Mouse (Mus musculus) midbrain, embryonic 11.5 days (tissue): ENCODE results near the gene Arhgap24. TPM values are rescaled to one million over a fixed set of nuclear protein-coding genes. Genes with fewer than 3 reads are reported as not detected.

Experiments used
- ATAC-seq: fragments of 200-750 bp; cut with Nextera tagmentation; 2 replicates; pipeline ENCODE4 v1.8.0; 2017; ENCODE audit warnings: moderate TSS enrichment, moderate library complexity; ENCODE audit not compliant: low FRiP score
- DNase-seq: peaks from one replicate; pipeline ENCODE4 v3.0.0; 2015; ENCODE audit warnings: low spot score; ENCODE audit errors: missing footprints
- H3K27ac ChIP-seq: fragments of 300-500 bp; sonication (generic); 2 replicates; pipeline ENCODE4 v1.5.1; 2014; ENCODE audit warnings: low read depth, low read length
- H3K27me3 ChIP-seq: fragments of 300-500 bp; sonication (generic); 2 replicates; pipeline ENCODE4 v1.6.1; 2014; ENCODE audit warnings: mild to moderate bottlenecking, low read length, moderate library complexity, mixed read lengths; ENCODE audit not compliant: control insufficient read depth, insufficient read depth
- H3K36me3 ChIP-seq: fragments of 300-500 bp; sonication (generic); 2 replicates; pipeline ENCODE4 v1.6.1; 2014; ENCODE audit warnings: mild to moderate bottlenecking, low read length, moderate library complexity, mixed read lengths; ENCODE audit not compliant: control insufficient read depth, insufficient read depth
- H3K4me1 ChIP-seq: fragments of 300-500 bp; sonication (generic); 2 replicates; pipeline ENCODE4 v1.6.1; 2014; ENCODE audit warnings: low read length; ENCODE audit not compliant: control insufficient read depth, insufficient read depth
- H3K4me2 ChIP-seq: fragments of 300-500 bp; sonication (generic); 2 replicates; pipeline ENCODE4 v1.6.1; 2014; ENCODE audit warnings: mild to moderate bottlenecking, moderate library complexity
- H3K4me3 ChIP-seq: fragments of 300-500 bp; sonication (generic); 2 replicates; pipeline ENCODE4 v1.5.1; 2014; ENCODE audit warnings: low read depth, low read length
- H3K9ac ChIP-seq: fragments of 300-500 bp; sonication (generic); 2 replicates; pipeline ENCODE4 v1.6.1; 2014; ENCODE audit warnings: low read length
- H3K9me3 ChIP-seq: fragments of 300-500 bp; sonication (generic); 2 replicates; pipeline ENCODE4 v1.6.1; 2016; ENCODE audit warnings: low read length; ENCODE audit not compliant: control insufficient read depth
- WGBS: fragments of 180-500 bp; shearing (Covaris S2); extraction: QIAGEN DNeasy Blood & Tissue Kit; methylation state at CpG from one replicate; pipeline ENCODE4 v1.1.7; 2014; 5-methylcytosine and 5-hydroxymethylcytosine counted together
- polyA plus RNA-seq: library from polyadenylated mRNA; unstranded; fragments of >200 nt; fragmentation: Nextera tagmentation; extraction: Ambion mirVana; gene quantifications from 2 replicates; pipeline ENCODE4 v1.2.1, GENCODE M21; 2014

The Arhgap24 gene
- polyA plus RNA-seq, 1 experiment from 2014 or later = 3.4 TPM

DNA sequence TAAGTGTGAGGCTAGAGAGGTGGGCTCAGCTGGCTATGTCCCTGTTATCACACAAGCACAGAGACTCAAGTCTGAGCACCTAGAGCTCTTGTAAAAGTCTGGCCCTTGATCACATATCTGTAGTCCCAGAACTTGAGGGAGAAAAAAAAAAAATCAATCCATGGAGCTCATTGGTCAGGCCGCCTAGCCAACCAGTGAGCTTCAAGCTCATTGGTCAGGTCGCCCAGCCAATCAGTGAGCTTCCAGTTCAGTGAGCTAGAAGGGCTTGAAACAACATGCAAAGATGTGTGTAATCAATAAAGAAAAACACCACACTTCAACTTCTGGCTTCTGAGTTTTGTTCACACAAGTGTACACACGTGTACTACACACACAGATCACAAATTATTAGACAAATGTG, 242.4 kb downstream of the Arhgap24 start:
- H3K9me3 ChIP-seq = no peaks in the 10 kb centered on the region
- DNase-seq (no peak), ATAC-seq (no peak)
- H3K9ac ChIP-seq = no peak overlapping the region
- WGBS = 91% methylated on average over 3 of the region's 3 CpGs
- no peaks in the 10 kb centered on the region for H3K36me3 ChIP-seq
- no peaks in the 10 kb centered on the region for H3K27me3 ChIP-seq
- no peak overlapping the region for H3K4me3 ChIP-seq
- no peaks in the 10 kb centered on the region for H3K4me1 ChIP-seq
- H3K4me2 ChIP-seq = no peak overlapping the region
- H3K27ac ChIP-seq = no peak overlapping the region

DNA sequence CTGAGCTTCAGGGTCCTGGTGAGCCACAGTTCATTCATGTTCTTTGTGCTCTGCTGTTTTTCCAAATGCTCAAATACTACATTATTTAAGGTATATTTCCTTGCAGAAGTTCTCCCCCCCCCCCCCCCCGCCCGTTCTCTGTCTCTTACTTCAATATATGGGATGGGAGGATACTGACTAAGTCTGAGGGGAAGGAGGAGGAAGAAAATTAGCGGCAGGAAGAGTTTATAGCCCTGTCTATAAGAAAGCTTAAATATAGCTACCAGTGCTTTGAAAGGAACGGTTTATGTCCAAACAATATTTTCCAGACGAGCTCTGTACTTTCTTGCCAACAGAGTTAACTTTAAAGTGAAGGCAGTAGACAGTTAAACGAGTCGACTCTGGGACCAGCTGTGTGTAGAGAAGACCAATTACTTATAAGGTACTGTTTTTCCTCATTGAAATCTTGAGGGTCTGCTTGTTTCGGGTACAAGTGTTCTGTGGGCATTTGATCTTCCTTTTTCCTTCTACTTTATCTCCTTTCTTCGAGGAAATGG, 243.7 kb downstream of the Arhgap24 start:
- Histone ChIP-seq H3K9me3 (no peaks in the 10 kb centered on the region), H3K36me3 (no peaks in the 10 kb centered on the region), H3K27ac (no peak overlapping the region), H3K9ac (no peak overlapping the region), H3K4me3 (no peak overlapping the region), H3K4me1 (no peaks in the 10 kb centered on the region), H3K27me3 (no peaks in the 10 kb centered on the region), H3K4me2 (no peak overlapping the region)
- ATAC-seq = no peak
- no peak for DNase-seq
- whole genome bisulfite sequencing = 62% methylated on average over 9 of the region's 9 CpGs

DNA sequence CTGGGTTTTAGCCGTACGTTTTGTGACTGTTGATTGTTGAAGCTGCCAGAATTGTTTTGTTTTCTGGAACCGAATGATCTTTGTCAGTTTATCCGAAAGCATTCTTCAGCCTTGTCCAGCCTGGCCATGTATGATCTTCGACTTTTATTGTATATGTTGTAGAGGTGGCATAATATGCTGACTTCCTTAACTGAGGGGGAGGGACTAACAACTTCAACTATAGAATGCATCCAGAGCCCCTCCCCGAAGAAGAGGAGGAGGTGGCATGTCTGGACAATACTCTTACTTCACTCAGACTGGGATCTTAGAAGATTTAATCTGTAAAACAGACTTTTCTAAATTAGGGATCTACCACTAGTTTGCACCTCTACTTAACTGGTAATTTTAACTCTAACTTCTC, 244.2 kb downstream of the Arhgap24 start:
- 89% methylated on average over 6 of the region's 6 CpGs for WGBS
- Histone ChIP-seq H3K9ac (no peak overlapping the region), H3K4me2 (no peak overlapping the region), H3K27me3 (no peaks in the 10 kb centered on the region), H3K27ac (no peak overlapping the region), H3K4me3 (no peak overlapping the region), H3K4me1 (no peaks in the 10 kb centered on the region), H3K9me3 (no peaks in the 10 kb centered on the region), H3K36me3 (no peaks in the 10 kb centered on the region)
- DNase-seq = no peak
- no peak for ATAC-seq

DNA sequence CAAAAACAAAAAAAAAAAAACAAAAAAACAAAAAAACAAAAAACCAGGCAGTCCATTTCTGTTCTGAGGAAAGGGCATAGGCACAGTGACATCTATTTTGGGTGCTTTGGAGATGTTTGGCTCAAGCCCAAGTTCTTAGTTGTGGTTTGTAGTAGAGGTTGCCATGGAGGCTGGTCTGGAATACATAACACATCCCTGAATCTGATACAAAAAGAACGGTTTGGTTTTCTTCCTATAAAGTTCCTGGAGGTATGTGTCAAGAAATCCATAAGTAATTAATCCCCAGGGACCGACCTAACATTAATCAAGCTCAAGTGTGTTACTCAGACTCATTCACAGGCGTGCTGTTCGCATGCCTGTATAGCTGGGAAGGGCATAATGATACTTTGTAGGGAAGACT, 245.8 kb downstream of the Arhgap24 start:
- DNase-seq (no peak), ATAC-seq (no peak)

DNA sequence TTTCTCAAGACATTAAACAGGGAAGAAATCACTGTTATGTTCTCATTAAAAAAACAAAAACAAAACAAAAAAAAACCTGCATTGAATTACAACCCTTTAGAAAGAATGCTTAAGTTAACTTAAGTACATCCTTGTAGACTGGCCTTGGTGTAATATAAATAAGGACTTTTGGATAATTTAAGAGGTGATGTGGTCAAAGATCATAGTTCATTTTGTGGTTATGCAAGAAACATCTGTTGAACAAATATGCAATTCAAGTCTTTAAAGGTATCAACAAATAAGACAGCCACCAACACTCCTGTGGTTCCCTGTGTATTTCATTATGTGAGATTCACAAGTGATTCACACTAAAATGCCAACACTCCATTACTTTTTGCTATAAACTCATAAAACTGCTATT, 247.3 kb downstream of the Arhgap24 start:
- no peaks in the 10 kb centered on the region for H3K9me3 ChIP-seq
- H3K4me2 ChIP-seq = no peak overlapping the region
- ATAC-seq (no peak), DNase-seq (no peak)
- no peaks in the 10 kb centered on the region for H3K27me3 ChIP-seq
- no peaks in the 10 kb centered on the region for H3K4me1 ChIP-seq
- H3K27ac ChIP-seq = no peak overlapping the region
- H3K36me3 ChIP-seq = no peaks in the 10 kb centered on the region
- H3K4me3 ChIP-seq = no peak overlapping the region
- no peak overlapping the region for H3K9ac ChIP-seq

More for the DNA sequence above, 245.8 kb downstream of the Arhgap24 start:
- no peaks in the 10 kb centered on the region for H3K9me3 ChIP-seq
- H3K4me3 ChIP-seq = no peak overlapping the region
- no peak overlapping the region for H3K4me2 ChIP-seq
- 85% methylated on average over 4 of the region's 4 CpGs for WGBS
- no peak overlapping the region for H3K9ac ChIP-seq
- H3K4me1 ChIP-seq = no peaks in the 10 kb centered on the region
- no peaks in the 10 kb centered on the region for H3K27me3 ChIP-seq
- no peaks in the 10 kb centered on the region for H3K36me3 ChIP-seq
- no peak overlapping the region for H3K27ac ChIP-seq

DNA sequence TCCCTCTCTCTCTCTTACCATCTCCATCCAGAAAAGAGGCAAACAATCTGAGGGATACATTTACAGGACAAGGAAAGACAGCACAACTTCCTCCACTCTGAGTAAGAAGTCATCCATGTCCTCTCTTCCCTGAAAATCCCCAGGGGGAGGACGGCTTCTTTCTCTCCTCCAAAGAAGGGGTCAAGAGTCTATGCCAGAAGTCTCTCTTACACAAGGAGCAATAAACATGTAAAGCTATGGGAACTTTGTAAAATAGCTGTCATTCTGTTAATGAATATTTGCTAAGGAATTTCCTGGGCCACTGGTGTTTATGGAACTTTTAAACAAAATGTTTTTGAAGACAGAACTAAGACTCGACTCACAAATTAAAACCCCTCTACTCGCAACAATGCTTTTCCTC, 248.3 kb downstream of the Arhgap24 start:
- no peak for ATAC-seq
- Histone ChIP-seq H3K9ac (no peak overlapping the region), H3K36me3 (no peaks in the 10 kb centered on the region), H3K4me3 (no peak overlapping the region), H3K27me3 (no peaks in the 10 kb centered on the region), H3K4me1 (no peaks in the 10 kb centered on the region), H3K4me2 (no peak overlapping the region), H3K9me3 (no peaks in the 10 kb centered on the region), H3K27ac (no peak overlapping the region)
- DNase-seq = no peak
- WGBS = 79% methylated on average over 3 of the region's 3 CpGs

DNA sequence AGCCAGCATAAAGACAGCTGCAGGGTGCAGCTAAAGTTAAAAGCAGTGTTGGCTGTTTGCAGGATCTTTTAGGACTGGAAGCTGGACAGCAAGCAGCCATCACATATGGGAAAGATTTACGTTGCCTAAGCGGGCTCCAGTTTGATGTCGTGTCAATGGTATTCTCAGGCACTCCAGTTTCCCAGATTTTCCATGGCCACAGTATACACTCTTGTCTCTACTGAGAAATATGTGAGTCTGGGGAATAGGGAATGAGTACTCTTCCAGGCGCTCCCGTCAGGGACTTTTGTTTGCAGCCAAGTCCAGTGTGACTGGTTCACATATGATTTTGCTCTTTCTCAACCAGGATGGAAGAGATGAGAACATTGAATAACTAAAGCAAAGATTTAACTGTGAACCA, 254.9 kb downstream of the Arhgap24 start:
- no peak for ATAC-seq
- Histone ChIP-seq H3K9ac (no peak overlapping the region), H3K27ac (no peak overlapping the region), H3K4me3 (no peak overlapping the region), H3K27me3 (no peaks in the 10 kb centered on the region), H3K4me1 (no peaks in the 10 kb centered on the region), H3K36me3 (no peaks in the 10 kb centered on the region), H3K4me2 (no peak overlapping the region), H3K9me3 (no peaks in the 10 kb centered on the region)
- DNase-seq = no peak
- WGBS = 87% methylated on average over 5 of the region's 5 CpGs

DNA sequence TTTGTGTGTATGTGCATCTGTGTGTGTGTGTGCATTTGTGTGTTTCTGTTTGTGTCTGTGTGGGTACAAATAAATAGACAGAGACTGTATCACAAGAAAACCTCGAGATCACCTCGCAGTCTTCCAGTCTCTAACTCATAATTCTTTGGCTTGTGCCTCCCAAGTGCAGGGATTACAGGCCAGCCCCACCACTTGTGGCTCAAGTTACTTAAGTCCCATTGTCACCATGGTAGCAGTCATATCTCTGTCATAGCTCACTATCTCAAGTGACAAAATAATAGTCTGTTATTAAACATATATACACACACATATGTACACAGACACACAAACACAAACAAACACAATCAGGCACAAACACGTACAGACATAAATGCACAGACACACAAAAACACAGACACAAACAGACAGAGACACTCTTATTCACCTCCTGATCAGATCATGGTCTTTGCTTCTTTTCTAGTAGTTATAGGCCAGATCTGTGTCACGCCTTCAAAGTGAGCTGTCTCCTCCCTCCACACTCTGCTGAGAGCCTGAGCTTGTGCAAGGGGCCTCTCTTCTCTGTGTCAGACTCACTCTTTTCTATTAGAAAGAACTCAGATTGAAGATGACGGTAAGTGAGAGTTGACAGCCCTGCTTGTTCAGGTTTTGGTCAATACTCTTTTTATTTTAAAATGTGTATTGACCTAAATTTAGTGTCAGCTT, 261.5 kb downstream of the Arhgap24 start:
- ATAC-seq = no peak
- H3K9ac ChIP-seq = no peak overlapping the region
- H3K4me1 ChIP-seq = no peaks in the 10 kb centered on the region
- H3K27me3 ChIP-seq = no peaks in the 10 kb centered on the region
- no peak overlapping the region for H3K27ac ChIP-seq
- no peak overlapping the region for H3K4me3 ChIP-seq
- no peaks in the 10 kb centered on the region for H3K9me3 ChIP-seq
- 70% methylated on average over 5 of the region's 5 CpGs for WGBS
- no peak overlapping the region for H3K4me2 ChIP-seq
- H3K36me3 ChIP-seq = no peaks in the 10 kb centered on the region
- DNase-seq = peak; percentile 39

DNA sequence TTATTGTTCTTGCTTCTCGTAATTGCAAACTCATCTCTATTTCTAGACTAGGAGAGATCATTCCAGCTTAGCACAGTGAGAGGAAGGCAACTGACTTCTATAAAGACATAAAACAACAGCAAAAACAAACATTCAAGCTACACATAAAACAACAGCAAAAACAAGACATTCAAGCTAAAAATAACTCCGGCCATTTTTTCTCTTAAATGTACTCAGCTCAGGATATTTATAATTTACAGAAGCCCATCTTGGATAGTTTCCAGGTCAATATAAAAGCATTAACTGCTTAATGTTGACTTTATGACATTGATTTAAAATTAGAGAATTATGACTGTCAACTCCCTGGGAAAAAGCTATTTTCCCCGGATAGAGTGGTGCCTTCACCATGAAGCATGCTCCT, 262.2 kb downstream of the Arhgap24 start:
- H3K4me3 ChIP-seq = no peak overlapping the region
- no peak overlapping the region for H3K4me2 ChIP-seq
- no peaks in the 10 kb centered on the region for H3K4me1 ChIP-seq
- ATAC-seq (no peak), DNase-seq (peak; percentile 45)
- H3K9ac ChIP-seq = no peak overlapping the region
- H3K9me3 ChIP-seq = no peaks in the 10 kb centered on the region
- H3K27ac ChIP-seq = no peak overlapping the region
- WGBS = 93% methylated on average over 3 of the region's 3 CpGs
- H3K27me3 ChIP-seq = no peaks in the 10 kb centered on the region
- H3K36me3 ChIP-seq = no peaks in the 10 kb centered on the region
